ENCODE assay signal across 9 mouse cellular contexts in the genomic region with DNA sequence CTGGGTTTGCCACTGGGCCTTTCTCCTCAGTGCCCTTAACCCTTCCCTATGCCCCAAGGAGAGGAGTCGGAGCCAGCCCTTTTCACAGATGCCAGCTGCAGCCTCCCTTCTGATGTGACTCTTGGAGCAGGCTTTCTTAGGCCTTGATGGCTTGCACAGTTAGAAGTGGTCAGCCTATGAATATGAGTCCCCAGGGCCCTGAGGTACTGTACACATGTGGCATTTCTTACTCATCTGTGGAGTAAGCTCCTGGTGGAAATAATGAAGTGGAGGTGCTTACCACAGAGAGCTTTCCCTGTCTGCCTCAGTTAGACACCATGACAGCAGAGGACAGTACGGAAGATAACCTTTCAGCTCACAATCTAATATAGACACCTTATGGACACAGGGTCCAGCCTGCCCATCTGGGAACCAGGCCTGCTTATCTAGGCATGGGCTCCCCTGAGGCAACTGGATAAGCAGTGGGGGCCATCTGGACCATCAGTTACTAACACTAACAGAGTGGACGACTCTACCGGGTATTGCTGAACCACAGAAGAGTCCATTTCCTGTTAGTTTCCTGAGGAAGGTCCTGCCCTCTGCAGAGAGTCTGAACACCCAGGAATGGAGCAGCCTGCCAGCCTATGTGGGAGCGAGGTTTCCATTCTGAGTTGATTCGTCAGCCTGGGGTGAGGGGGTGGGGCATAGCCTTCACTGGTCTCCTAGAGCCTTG. TPM values are rescaled to one million over a fixed set of nuclear protein-coding genes. Genes with fewer than 3 reads are reported as not detected.
DNase-seq lines count a peak whose midpoint lies in the region; ATAC-seq and TF ChIP-seq lines count a peak whose summit lies in the region.
"Had no signal": no experiment of that assay in that cellular context is flagged by ENCODE, and none has a peak within 500 bp of the region (broad histone marks: within the 10 kb centered on the region; RNA-seq: fewer than 3 reads in every experiment).

No protein-coding gene starts in this region.

- no peak overlapping the region for H3K9ac ChIP-seq in heart, embryonic 12.5 days
- H3K9ac ChIP-seq in stomach, embryonic 15.5 days: no peak overlapping the region
- no peak overlapping the region for H3K9ac ChIP-seq in stomach, postnatal 0 days (ENCODE audit: low read length)
- peak overlapping the region; percentile 27; the same call in 1 of the 2 replicates for H3K9ac ChIP-seq in liver, postnatal 0 days (replicated peaks)

- ATAC-seq in heart, embryonic 12.5 days (ENCODE audit: insufficient number of reproducible peaks, low FRiP score): peak; percentile 82
- ATAC-seq in stomach, embryonic 15.5 days (ENCODE audit: insufficient read depth, low FRiP score, low read depth): peak; percentile 86; the same call in 1 of the 2 replicates
- no peak for ATAC-seq in stomach, postnatal 0 days (ENCODE audit: low FRiP score, low TSS enrichment)
- peak; percentile 97 for ATAC-seq in liver, postnatal 0 days

- H3K4me1 ChIP-seq in heart, embryonic 12.5 days (replicated peaks): peaks cover 21% of the 10 kb centered on the region
- H3K4me1 ChIP-seq in stomach, embryonic 15.5 days: no peaks in the 10 kb centered on the region
- no peaks in the 10 kb centered on the region for H3K4me1 ChIP-seq in stomach, postnatal 0 days (replicated peaks; ENCODE audit: control insufficient read depth, insufficient read depth)
- H3K4me1 ChIP-seq in liver, postnatal 0 days (ENCODE audit: insufficient read depth): peaks cover 24% of the 10 kb centered on the region

- no peak for TF ChIP-seq EP300 in stomach, postnatal 0 days (optimal IDR thresholded peaks at IDR 0.05)
- TF ChIP-seq EP300 in liver, postnatal 0 days (IDR thresholded peaks at IDR 0.05; ENCODE audit: low read depth): peak; percentile 100

- no peaks in the 10 kb centered on the region for H3K9me3 ChIP-seq in heart, embryonic 12.5 days (replicated peaks)
- H3K9me3 ChIP-seq in stomach, embryonic 15.5 days: no peaks in the 10 kb centered on the region
- no peaks in the 10 kb centered on the region for H3K9me3 ChIP-seq in stomach, postnatal 0 days (ENCODE audit: control insufficient read depth, low read length)
- H3K9me3 ChIP-seq in liver, postnatal 0 days (ENCODE audit: low read length): no peaks in the 10 kb centered on the region

- no peak overlapping the region for H3K4me3 ChIP-seq in heart, embryonic 12.5 days
- no peak overlapping the region for H3K4me3 ChIP-seq in stomach, embryonic 15.5 days (replicated peaks)
- no peak overlapping the region for H3K4me3 ChIP-seq in stomach, postnatal 0 days (ENCODE audit: low read depth, low read length)
- H3K4me3 ChIP-seq in liver, postnatal 0 days (ENCODE audit: low read depth, low read length): no peak overlapping the region

- no peak overlapping the region for H3K4me2 ChIP-seq in heart, embryonic 12.5 days
- H3K4me2 ChIP-seq in stomach, embryonic 15.5 days: no peak overlapping the region
- no peak overlapping the region for H3K4me2 ChIP-seq in stomach, postnatal 0 days (replicated peaks; ENCODE audit: low read depth)
- peak overlapping the region; percentile 50 for H3K4me2 ChIP-seq in liver, postnatal 0 days (ENCODE audit: low read depth, low read length)

- TF ChIP-seq CTCF in stomach, postnatal 0 days (IDR thresholded peaks at IDR 0.05; ENCODE audit: low read depth): no peak
- no peak for TF ChIP-seq CTCF in liver, postnatal 0 days (IDR thresholded peaks at IDR 0.05; ENCODE audit: low read depth)

- H3K27ac ChIP-seq in heart, embryonic 12.5 days (ENCODE audit: poor library complexity, severe bottlenecking): 0 out of 2 replicates have a peak overlapping the region, but pooled peaks have one; percentile 41
- no peak overlapping the region for H3K27ac ChIP-seq in stomach, embryonic 15.5 days
- H3K27ac ChIP-seq in stomach, postnatal 0 days (replicated peaks): no peak overlapping the region
- H3K27ac ChIP-seq in liver, postnatal 0 days (ENCODE audit: low read depth): peak overlapping the region; percentile 66

- 38% methylated on average over 6 of the region's 6 CpGs for WGBS in heart, embryonic 12.5 days
- WGBS in stomach, embryonic 15.5 days: 69% methylated on average over 6 of the region's 6 CpGs
- 80% methylated on average over 6 of the region's 6 CpGs for WGBS in stomach, postnatal 0 days
- 43% methylated on average over 6 of the region's 6 CpGs for WGBS in liver, postnatal 0 days (ENCODE audit: insufficient replicate concordance)

- no peaks in the 10 kb centered on the region for H3K27me3 ChIP-seq in heart, embryonic 12.5 days (replicated peaks)
- H3K27me3 ChIP-seq in stomach, embryonic 15.5 days (replicated peaks): no peaks in the 10 kb centered on the region
- no peaks in the 10 kb centered on the region for H3K27me3 ChIP-seq in stomach, postnatal 0 days (ENCODE audit: control insufficient read depth, insufficient read depth, low read length)
- no peaks in the 10 kb centered on the region for H3K27me3 ChIP-seq in liver, postnatal 0 days (ENCODE audit: insufficient read depth, low read length)

- no peak for DNase-seq in heart, adult 8-10 months (ENCODE audit: low spot score)
- DNase-seq in stomach, postnatal 0 days (ENCODE audit: low spot score): no peak
- DNase-seq in liver, postnatal 0 days: peak; percentile 71
- DNase-seq in cerebellum, adult 8-10 months: no peak
- DNase-seq in natural killer cell, adult 2 months (ENCODE audit: low spot score in 2 of 2): no peak
- DNase-seq in urinary bladder, postnatal 4 days (ENCODE audit: low spot score in 2 of 2): no peak
- DNase-seq: embryo, embryonic 11 days had no signal

- peaks cover 53% of the 10 kb centered on the region for H3K36me3 ChIP-seq in heart, embryonic 12.5 days
- H3K36me3 ChIP-seq in stomach, embryonic 15.5 days: peaks cover 28% of the 10 kb centered on the region
- peaks cover 4% of the 10 kb centered on the region; the same call in 1 of the 2 replicates for H3K36me3 ChIP-seq in stomach, postnatal 0 days (ENCODE audit: control insufficient read depth, insufficient read depth, low read length)
- peaks cover 78% of the 10 kb centered on the region for H3K36me3 ChIP-seq in liver, postnatal 0 days (replicated peaks; ENCODE audit: insufficient read depth, low read length)

RNA-seq across cellular contexts. Expression of gene Lpcat1, which starts 33.1 kb away (rescaled TPM):
- 24.1 and 25.1 TPM in 2 replicates for polyA plus RNA-seq in heart, embryonic 12.5 days (2016; fragmentation: Nextera tagmentation; extraction: Ambion mirVana)
- 1 to 10 TPM; 6.8 to 9.6 (median 7.5) TPM for total RNA-seq in heart, adult 8-10 months (2022)
- 26.8 and 33.6 TPM in 2 replicates for polyA plus RNA-seq in stomach, embryonic 15.5 days (2015; fragmentation: Nextera tagmentation; extraction: Ambion mirVana)
- 8.5 and 8.6 TPM in 2 replicates for polyA plus RNA-seq in stomach, postnatal 0 days (2015; fragmentation: Nextera tagmentation; extraction: Ambion mirVana)
- 31.0 and 32.4 TPM in 2 replicates for polyA plus RNA-seq in liver, postnatal 0 days (2015; fragmentation: Nextera tagmentation; extraction: Ambion mirVana)

RNA-seq across cellular contexts. Expression of gene Slc6a3, which starts 36.5 kb away (rescaled TPM):
- polyA plus RNA-seq in heart, embryonic 12.5 days (2016; fragmentation: Nextera tagmentation; extraction: Ambion mirVana): 0.09 and 0.35 TPM in 2 replicates
- not detected for total RNA-seq in heart, adult 8-10 months (2022)
- polyA plus RNA-seq in stomach, embryonic 15.5 days (2015; fragmentation: Nextera tagmentation; extraction: Ambion mirVana): 0.08 and 0.12 TPM in 2 replicates
- 0.05 TPM in 1 of 2 replicates, not detected in the other for polyA plus RNA-seq in stomach, postnatal 0 days (2015; fragmentation: Nextera tagmentation; extraction: Ambion mirVana)
- 0.22 and 0.34 TPM in 2 replicates for polyA plus RNA-seq in liver, postnatal 0 days (2015; fragmentation: Nextera tagmentation; extraction: Ambion mirVana)

Comparison
In these comparisons a context has a peak if more than half of its experiments do, and no peak if none do; other contexts are left out.
1. H3K27ac ChIP-seq: peak in heart, embryonic 12.5 days (single experiment) and liver, postnatal 0 days (single experiment); none in stomach, embryonic 15.5 days (single experiment) and stomach, postnatal 0 days (single experiment).